In genomic region chr7:49505024-49505423, GRCm38 (mm10) we compare ENCODE assay signal across 11 mouse cellular contexts.
A peak's percentile ranks its signal among the peaks of the same experiment; 100 is the strongest.
DNase-seq lines count a peak whose midpoint lies in the region; ATAC-seq and TF ChIP-seq lines count a peak whose summit lies in the region.
"Had no signal": no experiment of that assay in that cellular context is flagged by ENCODE, and none has a peak within 500 bp of the region (broad histone marks: within the 10 kb centered on the region; RNA-seq: fewer than 3 reads in every experiment).

No protein-coding gene starts in this region.

- intact Hi-C loops in heart, postnatal 25 days (cut with DNase I): loop anchor here (5.0 kb wide), 1 partner anchor 47 kb away; no protein-coding TSS in a partner anchor

- DNase-seq in heart, adult 8-10 months (ENCODE audit: low spot score): peak; percentile 24
- DNase-seq in heart, postnatal 25 days (ENCODE audit: low spot score): no peak
- DNase-seq in embryonic facial prominence, embryonic 10.5 days (ENCODE audit: low spot score): no peak
- DNase-seq in kidney, postnatal 0 days (ENCODE audit: low spot score): no peak
- DNase-seq in thymus, postnatal 36 days: no peak
- DNase-seq in embryo, embryonic 11 days: no peak
- DNase-seq in urinary bladder, postnatal 10 days (ENCODE audit: low spot score): no peak
- DNase-seq: cerebellum, postnatal 10 days had no signal

- no peak for ATAC-seq in heart, embryonic 15.5 days (replicated peaks; ENCODE audit: insufficient number of reproducible peaks, insufficient read depth, low FRiP score, low read depth)
- no peak for ATAC-seq in kidney, postnatal 0 days (replicated peaks; ENCODE audit: low FRiP score, low read depth)
- ATAC-seq: lung, postnatal 0 days had no signal

- peaks cover 27% of the 10 kb centered on the region; the same call in 1 of the 2 replicates for H3K27me3 ChIP-seq in embryonic facial prominence, embryonic 10.5 days (replicated peaks; ENCODE audit: low read depth, poor library complexity, severe bottlenecking)
- no peaks in the 10 kb centered on the region for H3K27me3 ChIP-seq in heart, embryonic 15.5 days
- H3K27me3 ChIP-seq in kidney, postnatal 0 days (ENCODE audit: insufficient read depth, low read length): no peaks in the 10 kb centered on the region

- no peak overlapping the region for H3K4me3 ChIP-seq in embryonic facial prominence, embryonic 10.5 days
- H3K4me3 ChIP-seq in heart, embryonic 15.5 days: no peak overlapping the region
- H3K4me3 ChIP-seq in kidney, postnatal 0 days (replicated peaks; ENCODE audit: low read depth, low read length): no peak overlapping the region
- H3K4me3 ChIP-seq: erythroblast, embryonic 14.5 days had no signal

- no peak for TF ChIP-seq CTCF in kidney, postnatal 0 days (IDR thresholded peaks at IDR 0.05; ENCODE audit: low read depth)

- H3K27ac ChIP-seq in embryonic facial prominence, embryonic 10.5 days (replicated peaks): peak overlapping the region; percentile 63
- peak overlapping the region; percentile 23; the same call in 1 of the 2 replicates for H3K27ac ChIP-seq in heart, embryonic 15.5 days
- peak overlapping the region; percentile 80 for H3K27ac ChIP-seq in kidney, postnatal 0 days

- no peaks in the 10 kb centered on the region for H3K36me3 ChIP-seq in embryonic facial prominence, embryonic 10.5 days (replicated peaks)
- H3K36me3 ChIP-seq in heart, embryonic 15.5 days: no peaks in the 10 kb centered on the region
- H3K36me3 ChIP-seq in kidney, postnatal 0 days (ENCODE audit: insufficient read depth, low read length): no peaks in the 10 kb centered on the region

- WGBS in embryonic facial prominence, embryonic 10.5 days: 11% methylated on average over 3 of the region's 3 CpGs
- WGBS in heart, embryonic 15.5 days: 46% methylated on average over 2 of the region's 3 CpGs
- WGBS in kidney, postnatal 0 days: 26% methylated on average over 3 of the region's 3 CpGs

- H3K4me1 ChIP-seq in embryonic facial prominence, embryonic 10.5 days: peaks cover 34% of the 10 kb centered on the region
- peaks cover 63% of the 10 kb centered on the region for H3K4me1 ChIP-seq in heart, embryonic 15.5 days (replicated peaks)
- peaks cover 10% of the 10 kb centered on the region for H3K4me1 ChIP-seq in kidney, postnatal 0 days (replicated peaks; ENCODE audit: insufficient read depth, low read length)

- H3K4me2 ChIP-seq in heart, embryonic 15.5 days: no peak overlapping the region
- no peak overlapping the region for H3K4me2 ChIP-seq in kidney, postnatal 0 days (ENCODE audit: low read length)

- no peaks in the 10 kb centered on the region for H3K9me3 ChIP-seq in embryonic facial prominence, embryonic 10.5 days
- no peaks in the 10 kb centered on the region for H3K9me3 ChIP-seq in heart, embryonic 15.5 days (replicated peaks)
- H3K9me3 ChIP-seq in kidney, postnatal 0 days (replicated peaks; ENCODE audit: low read length): no peaks in the 10 kb centered on the region

- H3K9ac ChIP-seq in heart, embryonic 15.5 days: no peak overlapping the region
- H3K9ac ChIP-seq in kidney, postnatal 0 days (ENCODE audit: low read depth, low read length): no peak overlapping the region

Comparison
In these comparisons a context has a peak if more than half of its experiments do, and no peak if none do; other contexts are left out.
1. H3K27ac ChIP-seq: peak in every context shown above with its lines; median percentile 80 in kidney, postnatal 0 days; 63 in embryonic facial prominence, embryonic 10.5 days; 23 in heart, embryonic 15.5 days.